In genomic region chr7:79391471-79391870, GRCm38 (mm10) we compare ENCODE assay signal across 8 mouse cellular contexts. TPM values are rescaled to one million over a fixed set of nuclear protein-coding genes. Genes with fewer than 3 reads are reported as not detected.
DNase-seq lines count a peak whose midpoint lies in the region; ATAC-seq and TF ChIP-seq lines count a peak whose summit lies in the region.

No protein-coding gene starts in this region.

- H3K9ac ChIP-seq in kidney, embryonic 14.5 days (ENCODE audit: low read depth, low read length) = peak overlapping the region; percentile 71
- H3K9ac ChIP-seq in hindbrain, embryonic 11.5 days (ENCODE audit: low read depth, low read length) = peak overlapping the region; percentile 32
- peak overlapping the region; percentile 60 for H3K9ac ChIP-seq in midbrain, embryonic 12.5 days (replicated peaks)

- peaks cover 3% of the 10 kb centered on the region; the same call in 1 of the 2 replicates for H3K4me1 ChIP-seq in kidney, embryonic 14.5 days (ENCODE audit: control insufficient read depth, insufficient read depth, low read length)
- H3K4me1 ChIP-seq in bone marrow macrophage, adult 2 months (ENCODE audit: control insufficient read depth, insufficient read depth, low read length) = peaks cover 8% of the 10 kb centered on the region
- no peaks in the 10 kb centered on the region for H3K4me1 ChIP-seq in hindbrain, embryonic 11.5 days (replicated peaks; ENCODE audit: control insufficient read depth, insufficient read depth, low read length)
- peaks cover 28% of the 10 kb centered on the region for H3K4me1 ChIP-seq in midbrain, embryonic 12.5 days

- peak overlapping the region; percentile 96 for H3K4me2 ChIP-seq in kidney, embryonic 14.5 days (replicated peaks; ENCODE audit: low read depth, low read length)
- H3K4me2 ChIP-seq in hindbrain, embryonic 11.5 days (replicated peaks; ENCODE audit: low read depth, low read length) = peak overlapping the region; percentile 85
- H3K4me2 ChIP-seq in midbrain, embryonic 12.5 days (replicated peaks) = peak overlapping the region; percentile 93

- H3K4me3 ChIP-seq in kidney, embryonic 14.5 days (ENCODE audit: low read length) = peak overlapping the region; percentile 72
- peak overlapping the region; percentile 87 for H3K4me3 ChIP-seq in bone marrow macrophage, adult 2 months (ENCODE audit: insufficient read depth, low read length)
- peak overlapping the region; percentile 51 for H3K4me3 ChIP-seq in hindbrain, embryonic 11.5 days (ENCODE audit: low read depth, low read length)
- peak overlapping the region; percentile 69 for H3K4me3 ChIP-seq in midbrain, embryonic 12.5 days

- peak overlapping the region; percentile 82 for H3K27ac ChIP-seq in kidney, embryonic 14.5 days (ENCODE audit: low read depth, low read length)
- H3K27ac ChIP-seq in bone marrow macrophage, adult 2 months (ENCODE audit: insufficient read depth, low read depth, low read length) = 0 out of 2 replicates have a peak overlapping the region, but pooled peaks have one; percentile 53
- H3K27ac ChIP-seq in hindbrain, embryonic 11.5 days (ENCODE audit: low read depth, low read length) = 0 out of 2 replicates have a peak overlapping the region, but pooled peaks have one; percentile 53
- H3K27ac ChIP-seq in midbrain, embryonic 12.5 days (replicated peaks) = peak overlapping the region; percentile 79

- no peak for TF ChIP-seq CTCF in bone marrow macrophage, adult 2 months (IDR thresholded peaks at IDR 0.05; ENCODE audit: low read depth, low read length)

- ATAC-seq in kidney, embryonic 14.5 days (ENCODE audit: low FRiP score, low TSS enrichment) = no peak; the same call in 1 of the 2 replicates
- peak; percentile 15; the same call in 1 of the 2 replicates for ATAC-seq in hindbrain, embryonic 11.5 days (ENCODE audit: low FRiP score)
- ATAC-seq in midbrain, embryonic 12.5 days (ENCODE audit: low FRiP score, low read depth) = peak; percentile 8; the same call in 1 of the 2 replicates

- WGBS in kidney, embryonic 14.5 days = 1% methylated on average over 3 of the region's 3 CpGs
- WGBS in hindbrain, embryonic 11.5 days = 22% methylated on average over 3 of the region's 3 CpGs
- WGBS in midbrain, embryonic 12.5 days = 31% methylated on average over 3 of the region's 3 CpGs

- no peak for DNase-seq in kidney, adult 9 months
- no peak for DNase-seq in hindbrain, embryonic 11.5 days (ENCODE audit: low spot score)
- DNase-seq in B cell, adult 2 months = no peak
- DNase-seq in ovary, postnatal 10 days (ENCODE audit: low spot score) = no peak
- DNase-seq in cerebellum, postnatal 25 days = no peak

- TF ChIP-seq POLR2A in bone marrow macrophage, adult 2 months (IDR thresholded peaks at IDR 0.05; ENCODE audit: borderline replicate concordance, low read depth, low read length) = no peak

- H3K9me3 ChIP-seq in kidney, embryonic 14.5 days (ENCODE audit: control insufficient read depth, low read length) = no peaks in the 10 kb centered on the region
- H3K9me3 ChIP-seq in hindbrain, embryonic 11.5 days (ENCODE audit: control insufficient read depth, low read length) = no peaks in the 10 kb centered on the region
- H3K9me3 ChIP-seq in midbrain, embryonic 12.5 days = no peaks in the 10 kb centered on the region

- H3K36me3 ChIP-seq in kidney, embryonic 14.5 days (ENCODE audit: control insufficient read depth, insufficient read depth, low read length) = no peaks in the 10 kb centered on the region
- H3K36me3 ChIP-seq in hindbrain, embryonic 11.5 days (ENCODE audit: control insufficient read depth, insufficient read depth, low read length) = no peaks in the 10 kb centered on the region
- H3K36me3 ChIP-seq in midbrain, embryonic 12.5 days = no peaks in the 10 kb centered on the region

- H3K27me3 ChIP-seq in kidney, embryonic 14.5 days (ENCODE audit: control insufficient read depth, insufficient read depth, low read length) = no peaks in the 10 kb centered on the region
- no peaks in the 10 kb centered on the region for H3K27me3 ChIP-seq in hindbrain, embryonic 11.5 days (ENCODE audit: control insufficient read depth, insufficient read depth, low read length)
- no peaks in the 10 kb centered on the region for H3K27me3 ChIP-seq in midbrain, embryonic 12.5 days

RNA-seq across cellular contexts. Expression of gene Fanci, which starts 0.3 kb away (rescaled TPM):
- 7.2 and 13.5 TPM in 2 replicates for polyA plus RNA-seq in kidney, embryonic 14.5 days (2014; fragmentation: Nextera tagmentation; extraction: Ambion mirVana)
- polyA plus RNA-seq in bone marrow macrophage, adult 2 months (2012; ENCODE audit: insufficient read depth, insufficient read length, missing spikeins) = 3.3 and 4.9 TPM in 2 replicates
- 11.7 and 16.5 TPM in 2 replicates for polyA plus RNA-seq in hindbrain, embryonic 11.5 days (2014; fragmentation: Nextera tagmentation; extraction: Ambion mirVana)
- polyA plus RNA-seq in midbrain, embryonic 12.5 days (2016; fragmentation: Nextera tagmentation; extraction: Ambion mirVana) = 13.9 and 14.3 TPM in 2 replicates

RNA-seq across cellular contexts. Expression of gene Rlbp1, which starts 4.6 kb away (rescaled TPM):
- 0.37 and 0.70 TPM in 2 replicates for polyA plus RNA-seq in kidney, embryonic 14.5 days (2014; fragmentation: Nextera tagmentation; extraction: Ambion mirVana)
- polyA plus RNA-seq in bone marrow macrophage, adult 2 months (2012; ENCODE audit: insufficient read depth, insufficient read length, missing spikeins) = not detected in 2 replicates
- 0.40 and 0.93 TPM in 2 replicates for polyA plus RNA-seq in hindbrain, embryonic 11.5 days (2014; fragmentation: Nextera tagmentation; extraction: Ambion mirVana)
- 0.98 and 2.2 TPM in 2 replicates for polyA plus RNA-seq in midbrain, embryonic 12.5 days (2016; fragmentation: Nextera tagmentation; extraction: Ambion mirVana)
